Mouse (Mus musculus) lung, postnatal 4 days (tissue): ENCODE results near the gene Ahcyl1.

Experiments used
- DNase-seq, 2 experiments: peaks; one replicate each; pipeline ENCODE4 v3.0.0; 2021

Gene Ahcyl1

DNA sequence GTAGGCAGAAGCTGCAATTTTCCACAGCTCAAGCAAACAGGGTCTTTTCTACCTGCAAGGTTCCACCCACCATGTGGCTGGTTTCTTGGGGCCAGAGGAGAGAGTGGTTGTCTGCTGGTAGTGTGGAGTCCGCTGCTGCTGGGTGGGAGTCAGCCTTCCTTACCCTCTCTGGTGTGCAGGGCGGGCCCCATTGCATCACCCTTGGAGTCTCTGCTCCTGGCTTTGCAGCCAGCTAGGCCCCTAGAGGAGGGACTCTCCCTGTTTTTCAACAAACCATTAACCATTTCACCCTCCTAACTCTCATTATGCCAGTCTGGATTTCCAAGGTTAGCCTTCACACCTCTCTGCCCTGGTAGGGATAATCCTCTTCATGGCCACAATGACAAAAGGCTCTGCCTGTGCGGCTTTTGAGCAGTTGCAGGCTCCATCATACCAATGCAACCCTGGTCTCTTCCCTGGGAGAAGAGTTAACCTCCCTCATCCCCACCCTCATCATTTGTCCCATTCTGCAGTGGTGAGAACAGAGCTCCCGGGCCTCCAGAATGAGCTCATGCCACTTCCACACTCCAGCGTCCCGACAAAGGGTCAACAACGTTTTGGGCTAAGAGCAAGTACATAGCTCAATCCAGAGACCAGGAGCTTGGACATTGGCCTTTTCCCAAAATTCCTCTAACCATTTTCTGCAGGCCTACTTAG lies 7.5 kb upstream of the Ahcyl1 start:
- DNase-seq, result peak in 1 of 2 experiments; percentile 32

DNA sequence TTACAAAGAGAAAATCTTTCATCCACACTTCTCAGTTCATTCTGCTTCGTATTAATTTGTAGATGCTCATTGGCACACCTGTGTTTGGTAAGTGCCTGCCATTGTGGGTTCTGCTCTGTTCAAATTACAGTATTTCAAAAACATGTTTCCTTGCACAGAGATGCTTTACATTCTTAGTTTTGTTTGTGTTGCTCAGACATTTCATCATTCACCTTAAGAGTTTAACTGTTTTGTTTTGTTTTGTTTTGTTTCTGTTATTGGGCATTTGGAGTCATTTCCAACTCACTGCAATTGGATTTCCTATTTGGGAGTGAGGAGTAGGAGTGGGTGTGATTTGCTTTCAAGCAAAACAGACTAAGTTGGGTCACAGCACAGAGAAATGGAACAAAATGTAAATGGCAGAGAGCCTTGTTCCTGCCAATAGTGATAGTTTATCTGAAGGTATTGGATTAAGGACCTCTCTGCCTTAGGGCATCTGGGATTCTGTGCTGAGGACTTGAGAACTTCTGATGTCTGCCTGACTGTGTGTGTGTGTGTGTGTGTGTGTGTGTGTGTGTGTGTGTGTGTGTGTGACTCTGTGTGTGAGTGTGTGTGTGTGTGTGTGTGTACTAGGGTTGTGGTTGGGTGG lies 5.5 kb upstream of the Ahcyl1 start:
- no peak for DNase-seq

- DNase-seq, result no peak
These were observed 4.3 kb upstream of the Ahcyl1 start for GRCm38 (mm10) chr3:107700625-107701024.

- DNase-seq, result no peak
These were observed 550 bp upstream of the Ahcyl1 start for GRCm38 (mm10) chr3:107696910-107697309.

DNA sequence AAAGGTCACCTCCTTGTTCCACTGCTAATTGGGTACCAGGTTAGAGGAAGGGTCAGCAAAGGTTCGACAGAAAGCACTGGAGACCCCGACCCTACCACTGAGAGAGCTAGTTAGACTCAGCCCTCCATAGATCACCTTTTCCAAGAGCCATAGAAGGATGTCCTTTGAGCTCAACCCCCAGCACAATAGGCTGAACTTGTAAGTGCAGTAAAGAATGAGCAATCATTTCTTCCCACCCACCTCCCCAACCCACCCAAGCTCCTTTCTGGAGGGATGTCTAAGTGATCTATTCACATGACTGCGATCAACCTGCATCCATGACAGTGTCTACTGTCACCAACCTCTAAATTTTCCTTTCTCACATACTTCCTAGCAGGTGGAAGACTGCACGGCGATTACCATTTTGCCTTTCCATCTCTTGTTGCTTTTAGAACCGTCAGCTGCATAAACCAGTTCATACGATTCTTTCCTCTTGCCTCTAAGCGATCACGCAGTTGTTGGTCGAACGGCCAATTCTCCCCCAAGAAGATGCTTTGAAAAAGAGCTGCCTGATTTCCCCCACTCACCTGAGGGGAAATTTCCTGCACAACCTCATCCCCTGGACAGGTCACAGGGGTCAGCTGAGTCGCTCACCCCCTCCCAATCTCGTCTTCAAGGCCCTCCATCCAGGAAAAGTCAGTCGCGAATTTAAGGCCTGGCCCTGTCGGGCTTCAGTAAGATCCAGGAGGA lies 977 bp downstream of the Ahcyl1 start:
- no peak for DNase-seq

DNA sequence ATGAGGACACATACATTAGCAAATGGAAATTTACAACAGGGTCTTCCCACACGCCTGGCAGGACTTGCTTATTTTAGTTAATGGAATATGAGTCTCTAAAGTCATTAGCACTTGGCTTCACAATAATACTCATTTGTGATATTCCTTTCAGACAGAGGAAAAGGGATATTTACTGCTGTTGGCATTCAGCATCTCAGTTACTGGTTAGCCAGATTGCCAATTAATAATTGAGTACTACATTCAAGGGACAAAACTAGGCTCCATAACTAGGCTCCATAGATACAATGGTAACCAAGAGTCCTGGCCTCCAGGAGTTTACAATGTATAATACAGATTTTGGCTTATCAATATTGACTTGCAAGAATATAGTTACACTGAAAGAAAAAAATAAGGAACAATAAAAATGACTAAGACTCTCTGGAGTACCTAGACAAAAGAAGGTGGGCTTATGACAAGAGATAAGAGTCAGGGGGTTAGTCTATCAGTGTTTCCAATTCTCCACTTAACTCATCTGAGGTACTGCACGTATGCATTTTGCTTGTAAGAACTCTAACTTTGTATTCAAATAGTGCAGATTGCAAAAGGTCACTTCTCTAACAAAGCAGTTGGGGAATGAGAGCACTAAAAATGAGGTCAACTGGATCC lies 2.0 kb downstream of the Ahcyl1 start:
- no peak for DNase-seq

GRCm38 (mm10) chr3:107690366-107690765 lies 6.0 kb downstream of the Ahcyl1 start:
- DNase-seq, result no peak

GRCm38 (mm10) chr3:107689245-107689644 lies 7.1 kb downstream of the Ahcyl1 start:
- no peak for DNase-seq

GRCm38 (mm10) chr3:107688236-107688635 lies 8.1 kb downstream of the Ahcyl1 start:
- no peak for DNase-seq

GRCm38 (mm10) chr3:107686276-107686977 lies 9.9 kb downstream of the Ahcyl1 start:
- no peak for DNase-seq

DNA sequence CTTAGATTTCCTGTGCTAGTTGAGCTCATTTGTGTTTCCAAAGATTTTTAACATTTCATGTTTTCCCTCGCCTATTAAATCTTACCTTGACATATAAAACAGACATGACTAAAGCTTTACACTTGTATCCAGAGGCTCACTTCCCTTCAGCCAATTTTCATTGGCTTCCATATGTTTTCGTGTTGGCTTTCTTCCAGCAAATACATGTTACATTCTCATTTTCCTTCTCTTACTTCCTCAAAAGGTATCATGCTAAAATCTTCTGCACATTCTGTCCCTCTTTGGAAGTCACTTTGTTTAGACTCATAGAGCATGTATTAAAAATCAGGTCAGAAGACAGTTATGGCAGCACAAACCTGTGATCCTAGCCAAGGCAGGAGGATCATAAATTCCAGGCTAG lies 10.7 kb downstream of the Ahcyl1 start:
- DNase-seq, result no peak

DNA sequence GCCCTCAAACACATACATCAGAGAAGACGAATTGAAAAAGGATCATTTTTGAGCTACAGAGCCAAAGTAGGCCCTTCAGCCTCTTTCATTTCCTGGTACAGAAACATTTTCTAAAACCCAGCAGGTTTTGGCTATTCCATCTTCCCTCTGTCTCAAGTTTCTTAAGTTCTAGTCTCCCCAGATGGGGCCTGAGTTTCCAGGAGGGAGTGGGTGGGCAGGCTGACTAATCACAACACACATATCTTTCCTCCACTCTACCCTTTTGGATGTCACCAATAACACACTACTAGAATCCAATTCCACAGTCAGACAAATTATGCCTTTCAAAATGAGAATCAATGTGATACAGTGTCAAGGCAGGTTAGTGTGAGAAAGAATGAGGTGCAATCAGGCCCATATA lies 12.8 kb downstream of the Ahcyl1 start:
- DNase-seq, result no peak

DNA sequence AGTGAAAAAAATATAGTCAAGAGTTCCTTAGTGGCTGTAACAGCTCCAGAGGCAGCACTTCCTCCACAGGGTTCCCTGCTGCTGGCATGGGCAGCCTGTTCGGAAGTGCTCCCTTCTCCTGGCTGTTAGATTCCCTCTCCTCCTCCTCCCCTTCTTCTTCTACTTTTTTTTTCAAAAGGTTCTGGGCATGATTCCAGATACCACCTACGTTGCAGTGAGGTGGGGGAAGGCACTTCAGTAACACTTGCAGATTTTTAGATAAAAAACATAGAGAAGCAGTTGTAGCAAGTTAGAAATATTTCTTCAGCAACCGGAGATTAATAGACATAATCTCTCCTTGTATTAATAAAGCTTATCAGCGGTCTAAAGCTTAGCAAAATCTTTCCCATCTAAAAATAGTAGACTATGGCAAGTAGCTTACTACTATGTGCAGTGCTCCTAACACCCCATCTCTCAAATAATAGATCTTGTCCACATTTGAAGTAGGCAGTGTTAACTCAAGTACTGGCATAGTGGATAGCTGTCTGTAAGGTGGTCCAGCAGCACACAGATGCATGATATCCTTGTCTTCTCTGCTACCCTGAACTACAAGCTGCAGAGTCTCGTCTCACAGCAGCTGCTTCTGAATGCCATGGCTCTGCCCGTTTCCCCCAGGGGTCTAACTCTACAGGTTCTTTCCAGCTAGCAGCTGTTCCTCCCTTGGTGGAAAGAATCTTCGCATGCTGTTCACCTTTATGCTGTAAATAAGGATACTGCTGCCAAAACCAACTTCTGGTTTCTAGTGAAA lies 15.4 kb downstream of the Ahcyl1 start:
- DNase-seq, result peak; percentile 31 to 64

GRCm38 (mm10) chr3:107671509-107671908 lies 24.9 kb downstream of the Ahcyl1 start:
- DNase-seq, result no peak

DNA sequence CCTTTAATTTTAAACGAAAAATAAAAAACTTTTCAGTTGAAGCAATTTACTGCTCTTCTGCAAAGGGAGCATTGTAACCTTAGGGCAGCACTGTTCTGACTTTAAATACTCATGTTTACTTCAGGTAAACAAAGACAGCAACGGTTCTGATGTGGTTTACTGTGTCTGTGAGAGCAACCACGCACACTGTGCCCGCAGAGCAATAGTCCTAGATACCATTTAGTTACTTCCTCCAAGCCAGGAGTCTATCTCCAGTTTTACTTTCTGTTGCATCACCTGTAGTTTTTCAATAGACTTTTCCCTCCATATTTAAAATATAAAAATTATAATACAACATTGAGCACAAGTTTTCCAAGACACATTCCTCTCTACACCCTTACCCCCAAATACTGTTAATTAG lies 25.9 kb downstream of the Ahcyl1 start:
- no peak for DNase-seq

DNA sequence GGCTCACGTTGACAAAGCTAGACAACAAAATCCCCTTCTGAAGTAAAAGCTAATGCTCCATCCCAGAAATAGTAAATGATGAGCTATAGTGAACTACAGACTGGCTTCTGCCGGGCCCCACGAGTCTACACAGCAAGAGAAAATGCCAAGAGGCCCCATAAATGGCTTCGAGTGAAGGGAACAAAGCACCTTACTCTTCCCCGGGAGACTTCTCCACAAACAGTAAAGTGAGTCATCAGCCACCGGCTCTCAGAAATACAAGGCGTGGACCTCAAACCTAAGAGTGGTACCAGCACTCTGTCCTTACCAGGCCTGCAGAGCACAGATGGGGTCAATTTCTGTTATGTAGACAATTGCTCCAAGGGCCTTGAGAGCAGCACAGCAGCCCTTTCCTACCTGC lies 27.6 kb downstream of the Ahcyl1 start:
- no peak for DNase-seq

- DNase-seq, result no peak
These were observed 28.9 kb downstream of the Ahcyl1 start for GRCm38 (mm10) chr3:107667426-107667825.

DNA sequence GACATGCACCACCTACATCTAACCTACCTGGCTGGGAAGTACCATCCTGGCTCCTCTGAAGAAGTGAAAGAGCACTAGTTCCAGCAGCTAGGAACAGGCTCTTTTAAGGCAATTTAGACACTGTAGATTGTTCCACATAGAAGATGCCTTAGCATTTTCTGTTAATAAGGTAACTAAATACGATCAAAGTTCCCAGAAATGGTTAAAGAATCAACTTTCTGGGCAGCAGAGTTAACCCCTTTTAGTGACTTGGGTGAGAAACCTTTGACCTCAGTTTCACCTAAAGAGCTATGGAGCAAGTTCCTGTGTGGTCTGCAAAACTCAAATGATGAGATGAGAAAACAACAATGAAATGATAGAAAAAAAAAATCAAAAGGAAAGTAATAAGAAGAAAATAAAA lies 31.7 kb downstream of the Ahcyl1 start:
- no peak for DNase-seq

- no peak for DNase-seq
These were observed 37.4 kb downstream of the Ahcyl1 start for GRCm38 (mm10) chr3:107659000-107659399.

- DNase-seq, result no peak
These were observed 39.5 kb downstream of the Ahcyl1 start for GRCm38 (mm10) chr3:107656888-107657287.

GRCm38 (mm10) chr3:107656151-107656550 lies 40.2 kb downstream of the Ahcyl1 start:
- no peak for DNase-seq

DNA sequence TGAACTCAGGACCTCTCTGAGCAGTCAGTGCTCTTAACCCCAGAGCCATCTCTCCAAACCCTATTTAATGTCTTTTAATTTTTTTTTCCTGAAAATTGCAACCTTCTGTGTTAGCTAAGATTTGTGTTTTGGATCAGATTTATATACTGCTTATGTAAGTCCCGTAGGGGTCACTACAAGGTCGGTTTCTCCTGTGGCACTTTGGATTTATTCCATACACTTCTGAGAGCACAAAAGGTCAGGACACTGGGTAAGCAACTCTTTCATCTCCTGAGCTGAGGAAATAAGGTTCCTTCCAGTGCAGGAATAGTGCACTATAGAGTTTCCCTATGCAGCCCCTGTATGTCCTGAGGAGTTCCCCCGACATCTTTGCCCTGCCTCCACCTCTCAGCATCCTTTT lies 40.9 kb downstream of the Ahcyl1 start:
- DNase-seq, result no peak
